Comparison of ENCODE assay signal across 8 mouse cellular contexts in the genomic region with DNA sequence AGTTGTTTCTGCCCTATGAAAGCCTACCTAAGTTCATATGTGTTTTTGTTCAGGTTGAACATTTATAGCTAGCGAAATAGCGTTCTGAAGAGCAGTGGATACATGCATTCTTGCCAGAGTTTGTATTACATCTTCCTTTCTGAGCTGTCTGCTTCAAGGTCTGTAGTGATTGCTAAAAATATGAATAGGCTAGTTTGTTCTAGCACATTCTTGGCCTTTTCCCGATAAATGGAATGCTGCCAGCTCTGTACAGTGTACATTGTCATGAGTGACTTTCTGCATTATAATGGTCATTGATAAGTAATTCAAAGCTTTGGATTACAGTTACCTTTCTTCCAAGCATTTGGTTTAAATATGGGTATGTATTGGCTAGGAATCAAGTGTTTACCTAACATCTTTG. TPM values are rescaled to one million over a fixed set of nuclear protein-coding genes. Genes with fewer than 3 reads are reported as not detected.
DNase-seq lines count a peak whose midpoint lies in the region; ATAC-seq and TF ChIP-seq lines count a peak whose summit lies in the region.

No protein-coding gene starts in this region.

- DNase-seq in kidney, postnatal 36 days, result no peak
- no peak for DNase-seq in hindbrain, embryonic 14.5 days (ENCODE audit: low spot score)
- no peak for DNase-seq in embryo, embryonic 11 days
- no peak for DNase-seq in thymus, adult 2 months
- no peak for DNase-seq in embryo, embryonic 10 days (ENCODE audit: low spot score)

- peak overlapping the region; percentile 51 for H3K9ac ChIP-seq in kidney, embryonic 16.5 days (replicated peaks; ENCODE audit: low read length)
- H3K9ac ChIP-seq in hindbrain, embryonic 14.5 days, result peak overlapping the region; percentile 47; the same call in 1 of the 2 replicates
- 0 out of 2 replicates have a peak overlapping the region, but pooled peaks have one; percentile 37 for H3K9ac ChIP-seq in midbrain, embryonic 15.5 days

- no peak for ATAC-seq in kidney, embryonic 16.5 days (ENCODE audit: low FRiP score, low TSS enrichment)
- no peak for ATAC-seq in hindbrain, embryonic 14.5 days (ENCODE audit: low FRiP score)
- no peak for ATAC-seq in midbrain, embryonic 15.5 days (replicated peaks)

- H3K36me3 ChIP-seq in kidney, embryonic 16.5 days (ENCODE audit: insufficient read depth, low read length), result peaks cover 28% of the 10 kb centered on the region
- peaks cover 32% of the 10 kb centered on the region for H3K36me3 ChIP-seq in hindbrain, embryonic 14.5 days (replicated peaks; ENCODE audit: control insufficient read depth, insufficient read depth)
- H3K36me3 ChIP-seq in midbrain, embryonic 15.5 days (replicated peaks), result peaks cover 17% of the 10 kb centered on the region
- peaks cover 13% of the 10 kb centered on the region for H3K36me3 ChIP-seq in thymus, adult 2 months (ENCODE audit: control insufficient read depth, insufficient read depth, low read length)

- peaks cover 17% of the 10 kb centered on the region for H3K27me3 ChIP-seq in kidney, embryonic 16.5 days (ENCODE audit: insufficient read depth, low read length)
- H3K27me3 ChIP-seq in hindbrain, embryonic 14.5 days (ENCODE audit: control insufficient read depth, insufficient read depth, low read length), result peaks cover 12% of the 10 kb centered on the region; the same call in 1 of the 2 replicates
- no peaks in the 10 kb centered on the region; the same call in 1 of the 2 replicates for H3K27me3 ChIP-seq in midbrain, embryonic 15.5 days (replicated peaks)
- no peaks in the 10 kb centered on the region; the same call in 1 of the 2 replicates for H3K27me3 ChIP-seq in thymus, adult 2 months (ENCODE audit: control insufficient read depth, insufficient read depth, low read length)

- TF ChIP-seq POLR2A in thymus, adult 2 months (IDR thresholded peaks at IDR 0.05; ENCODE audit: control insufficient read depth, extremely low read depth, insufficient read depth, low read length, poor library complexity), result no peak

- no peak for TF ChIP-seq CTCF in thymus, adult 2 months (IDR thresholded peaks at IDR 0.05; ENCODE audit: borderline replicate concordance, control insufficient read depth, extremely low read depth, insufficient read depth, low read length, poor library complexity)

- WGBS in kidney, embryonic 16.5 days, result 5% methylated on average over 3 of the region's 3 CpGs
- 9% methylated on average over 3 of the region's 3 CpGs for WGBS in hindbrain, embryonic 14.5 days
- 6% methylated on average over 3 of the region's 3 CpGs for WGBS in midbrain, embryonic 15.5 days
- 6% methylated on average over 3 of the region's 3 CpGs for WGBS in thymus, adult 2 months

- peak overlapping the region; percentile 95 for H3K4me2 ChIP-seq in kidney, embryonic 16.5 days (replicated peaks; ENCODE audit: low read depth, low read length)
- peak overlapping the region; percentile 76 for H3K4me2 ChIP-seq in hindbrain, embryonic 14.5 days (replicated peaks)
- peak overlapping the region; percentile 84 for H3K4me2 ChIP-seq in midbrain, embryonic 15.5 days

- 0 out of 2 replicates have a peak, but pooled peaks cover 3% of the 10 kb centered on the region for H3K4me1 ChIP-seq in kidney, embryonic 16.5 days (ENCODE audit: insufficient read depth, low read length)
- no peaks in the 10 kb centered on the region for H3K4me1 ChIP-seq in brown adipose tissue, adult 24 weeks (ENCODE audit: control insufficient read depth, insufficient read depth, insufficient read length, low read length)
- H3K4me1 ChIP-seq in hindbrain, embryonic 14.5 days (replicated peaks; ENCODE audit: control insufficient read depth, insufficient read depth, low read length), result peaks cover 6% of the 10 kb centered on the region
- H3K4me1 ChIP-seq in midbrain, embryonic 15.5 days, result peaks cover 13% of the 10 kb centered on the region
- peaks cover 6% of the 10 kb centered on the region for H3K4me1 ChIP-seq in thymus, adult 2 months (replicated peaks; ENCODE audit: control insufficient read depth, insufficient read depth, low read length)

- peak overlapping the region; percentile 83 for H3K4me3 ChIP-seq in kidney, embryonic 16.5 days (ENCODE audit: low read length)
- H3K4me3 ChIP-seq in brown adipose tissue, adult 24 weeks (ENCODE audit: insufficient read depth, low read depth, low read length), result peak overlapping the region; percentile 85; the same call in 1 of the 2 replicates
- H3K4me3 ChIP-seq in hindbrain, embryonic 14.5 days (replicated peaks; ENCODE audit: low read length), result peak overlapping the region; percentile 61
- peak overlapping the region; percentile 70 for H3K4me3 ChIP-seq in midbrain, embryonic 15.5 days
- H3K4me3 ChIP-seq in thymus, adult 2 months (ENCODE audit: control insufficient read depth, insufficient read depth, low read length), result no peak overlapping the region

- H3K27ac ChIP-seq in kidney, embryonic 16.5 days (ENCODE audit: low read length), result no peak overlapping the region
- H3K27ac ChIP-seq in brown adipose tissue, adult 24 weeks (replicated peaks; ENCODE audit: low read depth, low read length), result no peak overlapping the region
- no peak overlapping the region for H3K27ac ChIP-seq in hindbrain, embryonic 14.5 days
- H3K27ac ChIP-seq in midbrain, embryonic 15.5 days, result no peak overlapping the region
- H3K27ac ChIP-seq in thymus, adult 2 months (ENCODE audit: control insufficient read depth, insufficient read depth, low read length), result no peak overlapping the region

- H3K9me3 ChIP-seq in kidney, embryonic 16.5 days (ENCODE audit: low read length), result peaks cover 4% of the 10 kb centered on the region; the same call in 1 of the 2 replicates
- no peaks in the 10 kb centered on the region for H3K9me3 ChIP-seq in hindbrain, embryonic 14.5 days (ENCODE audit: control insufficient read depth, low read length)
- H3K9me3 ChIP-seq in midbrain, embryonic 15.5 days, result no peaks in the 10 kb centered on the region

RNA-seq across cellular contexts. Expression of a gene that starts 0.6 kb away (rescaled TPM):
- 33.0 and 36.0 TPM in 2 replicates for polyA plus RNA-seq in kidney, embryonic 16.5 days (2015; fragmentation: Nextera tagmentation; extraction: Ambion mirVana)
- polyA plus RNA-seq in brown adipose tissue, adult 24 weeks (2012; ENCODE audit: insufficient read depth, insufficient read length, missing spikeins), result 4.6 and 7.3 TPM in 2 replicates
- polyA plus RNA-seq in hindbrain, embryonic 14.5 days (2014; fragmentation: Nextera tagmentation; extraction: Ambion mirVana), result 34.1 and 41.6 TPM in 2 replicates
- polyA plus RNA-seq in midbrain, embryonic 15.5 days (2015; fragmentation: Nextera tagmentation; extraction: Ambion mirVana), result 37.8 and 43.2 TPM in 2 replicates
- polyA plus RNA-seq in thymus, adult 2 months (2012; rRNA removed), result 3.7 and 4.0 TPM in 2 replicates

RNA-seq across cellular contexts. Expression of a gene that starts 1.0 kb away (rescaled TPM):
- polyA plus RNA-seq in kidney, embryonic 16.5 days (2015; fragmentation: Nextera tagmentation; extraction: Ambion mirVana), result 0.67 and 0.72 TPM in 2 replicates
- not detected in 2 replicates for polyA plus RNA-seq in brown adipose tissue, adult 24 weeks (2012; ENCODE audit: insufficient read depth, insufficient read length, missing spikeins)
- polyA plus RNA-seq in hindbrain, embryonic 14.5 days (2014; fragmentation: Nextera tagmentation; extraction: Ambion mirVana), result 1.9 and 2.0 TPM in 2 replicates
- polyA plus RNA-seq in midbrain, embryonic 15.5 days (2015; fragmentation: Nextera tagmentation; extraction: Ambion mirVana), result 1.5 and 1.6 TPM in 2 replicates
- polyA plus RNA-seq in thymus, adult 2 months (2012; rRNA removed), result 1.5 and 1.8 TPM in 2 replicates
